Mouse (Mus musculus) C2C12 (cell line): ENCODE measurements around the gene Dbndd1.

Experiments
- CEBPB ChIP-seq: IDR thresholded peaks from one replicate; pipeline ENCODE4 v1.6.1; 2011; ENCODE audit warnings: low read depth, mild to moderate bottlenecking, control low read depth, moderate library complexity
- CTCF ChIP-seq: IDR thresholded peaks from one replicate; pipeline ENCODE4 v1.5.1; 2011; ENCODE audit not compliant: control insufficient read depth, insufficient read depth, insufficient read length
- MAX ChIP-seq: IDR thresholded peaks from one replicate; pipeline ENCODE4 v1.6.1; 2011; ENCODE audit warnings: mild to moderate bottlenecking, control low read depth
- MYOD1 ChIP-seq: IDR thresholded peaks from one replicate; pipeline ENCODE4 v1.6.1; 2011; ENCODE audit warnings: low read depth; ENCODE audit not compliant: control insufficient read depth, insufficient read length
- MYOG ChIP-seq: IDR thresholded peaks from one replicate; pipeline ENCODE4 v1.6.1; 2011; ENCODE audit not compliant: control insufficient read depth, insufficient read length; ENCODE audit errors: extremely low read depth
- USF1 ChIP-seq: IDR thresholded peaks from one replicate; pipeline ENCODE4 v1.6.1; 2011; ENCODE audit warnings: low read depth, mild to moderate bottlenecking, control low read depth, moderate library complexity

- TF ChIP-seq CTCF = no peak
- TF ChIP-seq USF1 = no peak
- TF ChIP-seq MAX = no peak
- TF ChIP-seq MYOD1 = no peak
- TF ChIP-seq CEBPB = no peak
- no peak for TF ChIP-seq MYOG
Measured at GRCm38 (mm10) chr8:123491280-123492075, 23.8 kb downstream of the Dbndd1 start.
